Mouse (Mus musculus) small intestine, adult 2 months (tissue): Measurements from ENCODE around the gene Tmem253.

Experiments
- CTCF ChIP-seq: fragments of 200-500 bp; IDR thresholded peaks from 2 replicates; pipeline ENCODE4 v1.5.1; 2012; ENCODE audit warnings: low read depth, mild to moderate bottlenecking, control low read depth, inconsistent platforms, low read length, moderate library complexity, mixed read lengths; ENCODE audit not compliant: insufficient replicate concordance, insufficient read length; ENCODE audit errors: extremely low read depth
- POLR2A ChIP-seq: fragments of 200-500 bp; IDR thresholded peaks from 2 replicates; pipeline ENCODE4 v1.6.1; 2012; ENCODE audit warnings: low read depth, mild to moderate bottlenecking, control low read depth, inconsistent platforms, low read length, moderate library complexity

GRCm38 (mm10) chr14:52059982-52060381 lies 44.5 kb downstream of the Tmem253 start:
- TF ChIP-seq POLR2A (no peak), CTCF (no peak)
